Mouse (Mus musculus): Measurements from ENCODE around the gene Ttc39d. TPM values are rescaled to one million over a fixed set of nuclear protein-coding genes. Genes with fewer than 3 reads are reported as not detected.

Ttc39d gene
- polyA plus RNA-seq, 1 experiment from 2014 or later, result not detected

DNA sequence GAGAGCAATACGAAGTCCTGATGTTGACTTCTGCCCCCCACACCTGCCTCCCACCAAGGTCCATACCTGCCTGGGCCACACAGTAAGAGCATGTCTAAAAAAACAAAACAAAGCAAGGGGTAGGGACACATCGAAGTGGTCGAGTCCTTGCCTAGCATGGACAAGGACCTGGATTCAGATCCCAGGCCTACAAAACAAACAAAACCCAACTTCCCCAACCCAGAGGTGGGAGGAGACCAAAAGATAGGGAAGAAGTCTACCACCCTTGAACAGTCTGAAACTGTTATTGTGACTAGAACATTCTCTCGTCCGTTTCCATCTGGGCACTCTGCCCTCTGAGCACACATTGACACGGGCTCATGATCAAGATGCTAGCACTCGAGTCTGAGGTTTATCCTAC, 27.1 kb downstream of the Ttc39d start:
- Histone ChIP-seq H3K4me3 (ENCODE audit: low read depth, low read length) (no peak overlapping the region), H3K27me3 (ENCODE audit: control insufficient read depth, insufficient read depth, low read length) (no peaks in the 10 kb centered on the region), H3K36me3 (ENCODE audit: control insufficient read depth, insufficient read depth, low read length) (peaks cover 4% of the 10 kb centered on the region; the same call in 1 of the 2 replicates), H3K9ac (ENCODE audit: low read length) (no peak overlapping the region), H3K9me3 (ENCODE audit: control insufficient read depth, low read length) (no peaks in the 10 kb centered on the region), H3K27ac (ENCODE audit: low read depth, low read length) (no peak overlapping the region), H3K4me1 (ENCODE audit: control insufficient read depth, insufficient read depth, low read length) (no peaks in the 10 kb centered on the region), H3K4me2 (no peak overlapping the region)
- no peak for ATAC-seq (ENCODE audit: low FRiP score)
- no peak for DNase-seq (ENCODE audit: low spot score, missing footprints)
- 87% methylated on average over 7 of the region's 7 CpGs for WGBS

GRCm38 (mm10) chr17:80235477-80235876, 28.2 kb downstream of the Ttc39d start:
- Histone ChIP-seq H3K9ac (ENCODE audit: low read length) (no peak overlapping the region), H3K36me3 (ENCODE audit: control insufficient read depth, insufficient read depth, low read length) (peaks cover 7% of the 10 kb centered on the region; the same call in 1 of the 2 replicates), H3K27ac (ENCODE audit: low read depth, low read length) (no peak overlapping the region), H3K9me3 (ENCODE audit: control insufficient read depth, low read length) (no peaks in the 10 kb centered on the region), H3K27me3 (ENCODE audit: control insufficient read depth, insufficient read depth, low read length) (no peaks in the 10 kb centered on the region), H3K4me2 (no peak overlapping the region), H3K4me1 (ENCODE audit: control insufficient read depth, insufficient read depth, low read length) (no peaks in the 10 kb centered on the region), H3K4me3 (ENCODE audit: low read depth, low read length) (no peak overlapping the region)
- 92% methylated on average over 3 of the region's 3 CpGs for WGBS
- DNase-seq (ENCODE audit: low spot score, missing footprints) (no peak), ATAC-seq (ENCODE audit: low FRiP score) (no peak)

DNA sequence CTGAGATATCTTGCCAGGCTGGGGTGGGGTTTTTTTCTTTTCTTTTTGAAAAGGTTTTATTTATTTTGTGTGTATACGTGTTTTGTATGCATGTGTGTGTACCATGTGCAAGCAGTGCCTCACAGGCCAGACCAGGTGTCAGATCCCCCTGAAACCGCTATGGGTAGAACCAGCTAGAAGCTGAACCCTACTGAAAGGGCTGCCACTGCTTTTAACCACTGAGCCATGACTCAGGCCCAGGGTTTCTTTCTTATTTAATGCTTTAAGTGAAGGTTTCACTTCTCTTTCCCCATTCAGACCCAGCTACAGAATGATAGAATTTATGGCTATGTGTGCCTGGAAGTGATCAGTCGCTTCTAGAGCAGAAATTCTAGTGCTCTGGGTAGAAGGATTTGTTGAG, 29.5 kb downstream of the Ttc39d start:
- ATAC-seq (ENCODE audit: low FRiP score), result no peak
- Histone ChIP-seq H3K4me3 (ENCODE audit: low read depth, low read length) (no peak overlapping the region), H3K9me3 (ENCODE audit: control insufficient read depth, low read length) (no peaks in the 10 kb centered on the region), H3K4me2 (no peak overlapping the region), H3K36me3 (ENCODE audit: control insufficient read depth, insufficient read depth, low read length) (peaks cover 15% of the 10 kb centered on the region), H3K9ac (ENCODE audit: low read length) (no peak overlapping the region), H3K4me1 (ENCODE audit: control insufficient read depth, insufficient read depth, low read length) (no peaks in the 10 kb centered on the region), H3K27ac (ENCODE audit: low read depth, low read length) (no peak overlapping the region), H3K27me3 (ENCODE audit: control insufficient read depth, insufficient read depth, low read length) (no peaks in the 10 kb centered on the region)
- 93% methylated on average over 3 of the region's 3 CpGs for WGBS
- DNase-seq (ENCODE audit: low spot score, missing footprints), result no peak

- ATAC-seq (ENCODE audit: low FRiP score), result no peak
- H3K4me2 ChIP-seq, result no peak overlapping the region
- no peak for DNase-seq (ENCODE audit: low spot score, missing footprints)
- WGBS, result 92% methylated on average over 5 of the region's 5 CpGs
- H3K4me3 ChIP-seq (ENCODE audit: low read depth, low read length), result no peak overlapping the region
- H3K36me3 ChIP-seq (ENCODE audit: control insufficient read depth, insufficient read depth, low read length), result peaks cover 18% of the 10 kb centered on the region
- no peaks in the 10 kb centered on the region for H3K27me3 ChIP-seq (ENCODE audit: control insufficient read depth, insufficient read depth, low read length)
- no peak overlapping the region for H3K9ac ChIP-seq (ENCODE audit: low read length)
- H3K9me3 ChIP-seq (ENCODE audit: control insufficient read depth, low read length), result no peaks in the 10 kb centered on the region
- no peak overlapping the region for H3K27ac ChIP-seq (ENCODE audit: low read depth, low read length)
- no peaks in the 10 kb centered on the region for H3K4me1 ChIP-seq (ENCODE audit: control insufficient read depth, insufficient read depth, low read length)
Observed at GRCm38 (mm10) chr17:80237475-80237874, 30.2 kb downstream of the Ttc39d start.

DNA sequence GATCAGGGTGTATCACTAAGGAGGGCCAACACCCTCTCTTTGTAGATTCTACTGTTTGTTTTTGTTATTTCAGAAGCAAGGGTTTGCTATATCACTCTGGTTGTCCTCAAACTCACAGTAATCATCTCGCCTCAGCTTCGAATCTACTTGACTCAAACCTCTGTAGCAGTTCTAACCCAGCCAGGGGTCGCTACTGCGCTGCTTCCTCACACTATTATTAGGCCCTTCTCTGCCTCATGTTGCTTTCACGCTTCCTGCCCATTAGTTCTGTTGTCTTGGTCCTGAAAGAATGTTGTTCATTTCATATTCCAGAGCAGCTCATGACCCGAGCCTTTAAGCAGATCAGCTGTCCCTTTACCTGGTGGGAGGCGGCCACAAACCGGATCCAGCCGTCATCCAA, 34.3 kb downstream of the Ttc39d start:
- no peaks in the 10 kb centered on the region for H3K4me1 ChIP-seq (ENCODE audit: control insufficient read depth, insufficient read depth, low read length)
- DNase-seq (ENCODE audit: low spot score, missing footprints) (no peak), ATAC-seq (ENCODE audit: low FRiP score) (no peak)
- H3K4me3 ChIP-seq (ENCODE audit: low read depth, low read length), result no peak overlapping the region
- H3K27ac ChIP-seq (ENCODE audit: low read depth, low read length), result no peak overlapping the region
- 91% methylated on average over 9 of the region's 9 CpGs for WGBS
- no peak overlapping the region for H3K4me2 ChIP-seq
- H3K9me3 ChIP-seq (ENCODE audit: control insufficient read depth, low read length), result no peaks in the 10 kb centered on the region
- peaks cover 31% of the 10 kb centered on the region for H3K36me3 ChIP-seq (ENCODE audit: control insufficient read depth, insufficient read depth, low read length)
- H3K27me3 ChIP-seq (ENCODE audit: control insufficient read depth, insufficient read depth, low read length), result no peaks in the 10 kb centered on the region
- H3K9ac ChIP-seq (ENCODE audit: low read length), result no peak overlapping the region

GRCm38 (mm10) chr17:80243116-80243515, 35.9 kb downstream of the Ttc39d start:
- Histone ChIP-seq H3K36me3 (ENCODE audit: control insufficient read depth, insufficient read depth, low read length) (peaks cover 31% of the 10 kb centered on the region), H3K27ac (ENCODE audit: low read depth, low read length) (no peak overlapping the region), H3K27me3 (ENCODE audit: control insufficient read depth, insufficient read depth, low read length) (no peaks in the 10 kb centered on the region), H3K9ac (ENCODE audit: low read length) (no peak overlapping the region), H3K4me3 (ENCODE audit: low read depth, low read length) (no peak overlapping the region), H3K4me2 (no peak overlapping the region), H3K4me1 (ENCODE audit: control insufficient read depth, insufficient read depth, low read length) (no peaks in the 10 kb centered on the region), H3K9me3 (ENCODE audit: control insufficient read depth, low read length) (no peaks in the 10 kb centered on the region)
- ATAC-seq (ENCODE audit: low FRiP score) (no peak), DNase-seq (ENCODE audit: low spot score, missing footprints) (peak; percentile 67)
- 80% methylated on average over 13 of the region's 13 CpGs for WGBS

- Histone ChIP-seq H3K9me3 (ENCODE audit: control insufficient read depth, low read length) (no peaks in the 10 kb centered on the region), H3K4me3 (ENCODE audit: low read depth, low read length) (no peak overlapping the region), H3K9ac (ENCODE audit: low read length) (no peak overlapping the region), H3K27ac (ENCODE audit: low read depth, low read length) (no peak overlapping the region), H3K4me1 (ENCODE audit: control insufficient read depth, insufficient read depth, low read length) (no peaks in the 10 kb centered on the region), H3K4me2 (no peak overlapping the region), H3K36me3 (ENCODE audit: control insufficient read depth, insufficient read depth, low read length) (peaks cover 34% of the 10 kb centered on the region), H3K27me3 (ENCODE audit: control insufficient read depth, insufficient read depth, low read length) (no peaks in the 10 kb centered on the region)
- DNase-seq (ENCODE audit: low spot score, missing footprints), result peak; percentile 73
- 81% methylated on average over 13 of the region's 13 CpGs for WGBS
- no peak for ATAC-seq (ENCODE audit: low FRiP score)
Observed at GRCm38 (mm10) chr17:80252757-80253525, 45.7 kb downstream of the Ttc39d start.

- peaks cover 33% of the 10 kb centered on the region for H3K36me3 ChIP-seq (ENCODE audit: control insufficient read depth, insufficient read depth, low read length)
- DNase-seq (ENCODE audit: low spot score, missing footprints) (peak; percentile 8), ATAC-seq (ENCODE audit: low FRiP score) (no peak)
- H3K27me3 ChIP-seq (ENCODE audit: control insufficient read depth, insufficient read depth, low read length), result no peaks in the 10 kb centered on the region
- H3K4me2 ChIP-seq, result no peak overlapping the region
- no peaks in the 10 kb centered on the region for H3K9me3 ChIP-seq (ENCODE audit: control insufficient read depth, low read length)
- H3K9ac ChIP-seq (ENCODE audit: low read length), result no peak overlapping the region
- H3K4me1 ChIP-seq (ENCODE audit: control insufficient read depth, insufficient read depth, low read length), result no peaks in the 10 kb centered on the region
- 96% methylated on average over 5 of the region's 5 CpGs for WGBS
- no peak overlapping the region for H3K27ac ChIP-seq (ENCODE audit: low read depth, low read length)
- no peak overlapping the region for H3K4me3 ChIP-seq (ENCODE audit: low read depth, low read length)
Observed at GRCm38 (mm10) chr17:80254421-80254820, 47.2 kb downstream of the Ttc39d start.

DNA sequence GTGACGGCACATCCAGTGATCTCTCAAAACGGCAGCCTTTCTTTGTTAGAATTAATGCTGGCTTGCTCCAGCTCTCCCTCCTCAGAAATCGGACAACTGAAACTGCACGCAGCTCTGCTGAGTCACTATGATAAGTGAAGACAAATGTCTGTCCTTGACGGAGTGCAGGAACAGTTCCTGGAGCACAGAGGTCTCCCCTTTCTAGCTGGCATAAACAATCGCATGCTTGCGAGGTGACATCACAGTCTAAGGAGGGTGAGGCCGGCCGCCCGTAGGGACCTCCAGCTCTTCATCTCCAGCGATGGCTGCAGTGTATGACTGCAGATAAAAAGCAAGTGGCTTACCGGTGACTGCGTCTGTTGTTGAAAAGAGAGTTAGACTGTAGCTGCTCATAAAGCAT, 47.9 kb downstream of the Ttc39d start:
- H3K27ac ChIP-seq (ENCODE audit: low read depth, low read length), result no peak overlapping the region
- 73% methylated on average over 13 of the region's 13 CpGs for WGBS
- ATAC-seq (ENCODE audit: low FRiP score) (no peak), DNase-seq (ENCODE audit: low spot score, missing footprints) (peak; percentile 84)
- no peak overlapping the region for H3K4me2 ChIP-seq
- H3K4me3 ChIP-seq (ENCODE audit: low read depth, low read length), result no peak overlapping the region
- H3K4me1 ChIP-seq (ENCODE audit: control insufficient read depth, insufficient read depth, low read length), result no peaks in the 10 kb centered on the region
- H3K9ac ChIP-seq (ENCODE audit: low read length), result no peak overlapping the region
- no peaks in the 10 kb centered on the region for H3K27me3 ChIP-seq (ENCODE audit: control insufficient read depth, insufficient read depth, low read length)
- peaks cover 28% of the 10 kb centered on the region for H3K36me3 ChIP-seq (ENCODE audit: control insufficient read depth, insufficient read depth, low read length)
- no peaks in the 10 kb centered on the region for H3K9me3 ChIP-seq (ENCODE audit: control insufficient read depth, low read length)

All from midbrain, embryonic 11.5 days (tissue).